Mouse (Mus musculus) intestine, postnatal 0 days (tissue): ENCODE data around the gene 3110021N24Rik. TPM values are rescaled to one million over a fixed set of nuclear protein-coding genes. Genes with fewer than 3 reads are reported as not detected.

Experiments
- ATAC-seq: fragments of 200-750 bp; cut with Nextera tagmentation; 2 replicates; pipeline ENCODE4 v1.8.0; 2017; ENCODE audit warnings: mild to moderate bottlenecking, moderate TSS enrichment, moderate library complexity
- H3K27ac ChIP-seq: fragments of 300-500 bp; sonication (generic); 2 replicates; pipeline ENCODE4 v1.5.1; 2014; ENCODE audit warnings: mild to moderate bottlenecking, low read depth, low read length, moderate library complexity
- H3K27me3 ChIP-seq: fragments of 300-500 bp; sonication (generic); replicated peaks from 2 replicates; pipeline ENCODE4 v1.6.1; 2014; ENCODE audit warnings: low read length, mixed read lengths; ENCODE audit not compliant: control insufficient read depth, insufficient read depth
- H3K36me3 ChIP-seq: fragments of 300-500 bp; sonication (generic); 2 replicates; pipeline ENCODE4 v1.6.1; 2014; ENCODE audit warnings: mild to moderate bottlenecking, moderate library complexity; ENCODE audit not compliant: control insufficient read depth, insufficient read depth
- H3K4me1 ChIP-seq: fragments of 300-500 bp; sonication (generic); replicated peaks from 2 replicates; pipeline ENCODE4 v1.6.1; 2014; ENCODE audit warnings: antibody characterized with exemption, low read length, mixed read lengths; ENCODE audit not compliant: control insufficient read depth, insufficient read depth
- H3K4me2 ChIP-seq: fragments of 300-500 bp; sonication (generic); replicated peaks from 2 replicates; pipeline ENCODE4 v1.6.1; 2014; ENCODE audit warnings: low read depth, mild to moderate bottlenecking, moderate library complexity
- H3K4me3 ChIP-seq: fragments of 300-500 bp; sonication (generic); 2 replicates; pipeline ENCODE4 v1.5.1; 2014; ENCODE audit warnings: low read depth, low read length
- H3K9ac ChIP-seq: fragments of 300-500 bp; sonication (generic); 2 replicates; pipeline ENCODE4 v1.6.1; 2014; ENCODE audit warnings: mild to moderate bottlenecking, low read depth, low read length
- H3K9me3 ChIP-seq: fragments of 300-500 bp; sonication (generic); 2 replicates; pipeline ENCODE4 v1.6.1; 2016; ENCODE audit warnings: mixed run types; ENCODE audit not compliant: control insufficient read depth
- CTCF ChIP-seq: sonication (generic); IDR thresholded peaks from 2 replicates; pipeline ENCODE4 v1.5.1; 2016; ENCODE audit warnings: low read depth, mild to moderate bottlenecking, control low read depth, antibody characterized with exemption, moderate library complexity
- WGBS: fragments of 180-500 bp; shearing (Covaris S2); extraction: QIAGEN DNeasy Blood & Tissue Kit; methylation state at CpG from one replicate; pipeline ENCODE4 v1.1.7; 2014; 5-methylcytosine and 5-hydroxymethylcytosine counted together
- polyA plus RNA-seq: library from polyadenylated mRNA; unstranded; fragments of >200 nt; fragmentation: Nextera tagmentation; extraction: Ambion mirVana; gene quantifications from 2 replicates; pipeline ENCODE4 v1.2.1, GENCODE M21; 2015

Gene 3110021N24Rik
- polyA plus RNA-seq, 1 experiment from 2014 or later = 1.3 TPM

GRCm38 (mm10) chr4:108768527-108768926 lies 49.1 kb downstream of the 3110021N24Rik start:
- Histone ChIP-seq H3K4me3 (no peak overlapping the region), H3K27me3 (no peaks in the 10 kb centered on the region), H3K4me1 (no peaks in the 10 kb centered on the region; the same call in 1 of the 2 replicates), H3K9ac (no peak overlapping the region), H3K27ac (no peak overlapping the region), H3K4me2 (no peak overlapping the region), H3K36me3 (no peaks in the 10 kb centered on the region), H3K9me3 (no peaks in the 10 kb centered on the region)
- no peak for TF ChIP-seq CTCF
- no peak for ATAC-seq

- H3K4me3 ChIP-seq = peak overlapping the region; percentile 96
- no peaks in the 10 kb centered on the region for H3K36me3 ChIP-seq
- H3K9ac ChIP-seq = peak overlapping the region; percentile 99
- H3K4me2 ChIP-seq = peak overlapping the region; percentile 90
- H3K27me3 ChIP-seq = no peaks in the 10 kb centered on the region
- H3K27ac ChIP-seq = peak overlapping the region; percentile 98
- H3K9me3 ChIP-seq = no peaks in the 10 kb centered on the region
- H3K4me1 ChIP-seq = no peaks in the 10 kb centered on the region
- WGBS = 0% methylated on average over 7 of the region's 7 CpGs
- no peak for TF ChIP-seq CTCF
- ATAC-seq = no peak
These were observed 60.3 kb downstream of the 3110021N24Rik start for GRCm38 (mm10) chr4:108779763-108780056.

DNA sequence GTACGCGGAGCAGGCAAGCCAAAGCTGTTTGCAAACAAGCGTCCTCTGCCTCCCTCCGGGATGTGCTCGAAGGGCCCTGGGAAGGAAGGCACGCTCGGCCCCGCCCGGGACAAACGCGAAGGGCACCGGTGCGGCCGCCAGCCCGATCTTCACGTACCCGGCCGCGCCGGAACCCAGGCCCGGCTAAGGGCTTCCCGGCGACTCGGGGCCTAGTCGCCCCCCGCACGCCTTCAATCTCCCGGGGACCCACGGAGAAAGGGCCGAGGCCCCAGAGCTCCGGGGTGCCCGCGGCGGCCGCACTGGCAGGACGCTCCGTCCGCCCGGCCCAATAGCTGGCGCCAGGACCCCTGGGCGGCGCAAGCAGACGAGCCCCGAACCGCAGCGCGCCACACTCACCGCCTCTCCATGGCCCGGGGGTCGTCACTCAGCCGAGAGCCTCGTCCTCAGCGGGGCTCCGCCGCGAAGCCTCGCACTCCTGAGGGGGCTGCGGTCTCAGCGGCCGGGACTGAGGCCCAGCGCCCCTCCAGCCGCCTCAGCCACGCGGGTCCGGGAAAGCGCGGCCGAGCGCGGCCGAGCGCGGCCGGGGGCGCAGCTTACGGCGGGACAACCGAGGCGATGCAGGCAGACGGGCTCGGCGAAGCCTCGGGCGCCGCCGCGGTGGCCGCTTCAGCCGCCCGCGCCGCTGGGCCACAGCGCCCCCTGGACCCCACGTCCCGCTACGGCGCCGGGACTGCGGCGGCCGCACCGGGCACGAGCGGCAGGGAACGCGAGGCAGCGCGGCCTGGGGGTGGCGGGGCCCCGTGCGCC lies 60.8 kb downstream of the 3110021N24Rik start, which contains the start of gene Zfyve9:
TSS of gene Zfyve9 (minus strand) at position 742 of the 807 bp plus-strand sequence.
- Histone ChIP-seq H3K4me1 (no peaks in the 10 kb centered on the region), H3K27ac (peak within 1 kb of the TSS; percentile 98), H3K27me3 (no peaks in the 10 kb centered on the region), H3K4me3 (peak within 1 kb of the TSS; percentile 96), H3K9me3 (no peaks in the 10 kb centered on the region), H3K36me3 (no peaks in the 10 kb centered on the region), H3K4me2 (peak within 1 kb of the TSS; percentile 90), H3K9ac (peak within 1 kb of the TSS; percentile 99)
- WGBS = under 1% methylated on average over 75 of the region's 111 CpGs
- peak; percentile 91 for ATAC-seq
- peak; percentile 74 for TF ChIP-seq CTCF

DNA sequence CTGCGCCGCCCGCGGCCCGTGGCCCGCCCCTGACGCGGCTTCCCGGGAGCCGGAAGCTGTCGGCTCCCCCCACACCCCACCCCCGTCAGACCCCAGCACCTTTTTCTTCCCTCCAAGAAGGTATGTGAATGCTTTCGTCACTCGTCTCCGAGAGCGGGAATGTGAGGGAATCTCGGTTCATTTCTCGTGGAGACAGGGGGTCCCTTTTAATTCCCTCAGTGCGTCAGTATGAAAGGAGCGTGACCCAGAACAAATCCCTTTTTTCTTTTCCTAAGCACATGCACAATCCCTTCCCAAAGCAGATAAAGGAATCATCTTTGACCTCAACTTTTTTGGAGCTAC lies 61.4 kb downstream of the 3110021N24Rik start:
- no peaks in the 10 kb centered on the region for H3K9me3 ChIP-seq
- TF ChIP-seq CTCF = no peak
- H3K4me2 ChIP-seq = peak overlapping the region; percentile 90
- 0% methylated on average over 15 of the region's 20 CpGs for WGBS
- no peak for ATAC-seq
- no peaks in the 10 kb centered on the region for H3K4me1 ChIP-seq
- peak overlapping the region; percentile 99 for H3K9ac ChIP-seq
- H3K27me3 ChIP-seq = no peaks in the 10 kb centered on the region
- H3K36me3 ChIP-seq = no peaks in the 10 kb centered on the region
- peak overlapping the region; percentile 98 for H3K27ac ChIP-seq
- peak overlapping the region; percentile 96 for H3K4me3 ChIP-seq

- Histone ChIP-seq H3K4me2 (peak overlapping the region; percentile 90), H3K36me3 (no peaks in the 10 kb centered on the region), H3K27me3 (no peaks in the 10 kb centered on the region), H3K9me3 (no peaks in the 10 kb centered on the region), H3K4me3 (no peak overlapping the region; the same call in 1 of the 2 replicates), H3K9ac (no peak overlapping the region), H3K4me1 (no peaks in the 10 kb centered on the region), H3K27ac (no peak overlapping the region)
- 51% methylated on average over 3 of the region's 3 CpGs for WGBS
- no peak for ATAC-seq
- no peak for TF ChIP-seq CTCF
These were observed 62.1 kb downstream of the 3110021N24Rik start for GRCm38 (mm10) chr4:108781596-108781995.

- no peak for ATAC-seq
- WGBS = 42% methylated on average over 8 of the region's 8 CpGs
- Histone ChIP-seq H3K4me2 (no peak overlapping the region), H3K9me3 (no peaks in the 10 kb centered on the region), H3K27ac (no peak overlapping the region), H3K9ac (no peak overlapping the region), H3K36me3 (no peaks in the 10 kb centered on the region), H3K27me3 (no peaks in the 10 kb centered on the region), H3K4me3 (no peak overlapping the region), H3K4me1 (no peaks in the 10 kb centered on the region)
- no peak for TF ChIP-seq CTCF
These were observed 63.1 kb downstream of the 3110021N24Rik start for GRCm38 (mm10) chr4:108782421-108783085.
